Mouse (Mus musculus) ES-Bruce4 (cell line): ENCODE results near the gene Pdcd1. TPM values are rescaled to one million over a fixed set of nuclear protein-coding genes. Genes with fewer than 3 reads are reported as not detected.

Source experiments
- H3K27ac ChIP-seq: 2 replicates; pipeline ENCODE4 v1.5.1; 2012; ENCODE audit warnings: low read length, inconsistent platforms; ENCODE audit not compliant: insufficient read depth
- H3K27me3 ChIP-seq: 2 replicates; pipeline ENCODE4 v1.6.1; 2012; ENCODE audit warnings: mild to moderate bottlenecking, low read length, inconsistent platforms; ENCODE audit not compliant: control insufficient read depth, poor library complexity, insufficient read depth, severe bottlenecking
- H3K36me3 ChIP-seq: 2 replicates; pipeline ENCODE4 v1.6.1; 2012; ENCODE audit warnings: inconsistent platforms, mild to moderate bottlenecking, low read length, moderate library complexity; ENCODE audit not compliant: control insufficient read depth, poor library complexity, insufficient read depth, severe bottlenecking
- H3K4me1 ChIP-seq: one replicate; pipeline ENCODE4 v1.8.1; 2011; ENCODE audit warnings: low read length; ENCODE audit not compliant: control insufficient read depth, insufficient read depth
- H3K4me3 ChIP-seq: 2 replicates; pipeline ENCODE4 v1.5.1; 2011; ENCODE audit warnings: low read depth, mild to moderate bottlenecking, low read length
- H3K9ac ChIP-seq: 2 replicates; pipeline ENCODE4 v1.6.1; 2012; ENCODE audit warnings: low read depth, mild to moderate bottlenecking, inconsistent platforms; ENCODE audit not compliant: poor library complexity, severe bottlenecking
- H3K9me3 ChIP-seq: replicated peaks from 2 replicates; pipeline ENCODE4 v1.6.1; 2012; ENCODE audit warnings: mild to moderate bottlenecking, low read length, inconsistent platforms; ENCODE audit not compliant: control insufficient read depth, poor library complexity, insufficient read depth, severe bottlenecking
- CTCF ChIP-seq: IDR thresholded peaks from one replicate; pipeline ENCODE4 v1.8.1; 2011; ENCODE audit warnings: low read depth, low read length
- EP300 ChIP-seq: IDR thresholded peaks from 2 replicates; pipeline ENCODE4 v1.6.1; 2011; ENCODE audit warnings: low read depth, low read length; ENCODE audit not compliant: insufficient read depth
- POLR2A ChIP-seq: IDR thresholded peaks from one replicate; pipeline ENCODE4 v1.8.1; 2011; ENCODE audit warnings: low read length; ENCODE audit not compliant: insufficient read depth
- polyA plus RNA-seq: library from polyadenylated mRNA; stranded (reverse); fragments of >200 nt; gene quantifications from 2 replicates; pipeline ENCODE4 v1.2.4, GENCODE M21; 2011; ENCODE audit warnings: low read depth; ENCODE audit not compliant: missing spikeins, insufficient read depth, insufficient read length

Pdcd1 gene
- not detected in 2 replicates for polyA plus RNA-seq

DNA sequence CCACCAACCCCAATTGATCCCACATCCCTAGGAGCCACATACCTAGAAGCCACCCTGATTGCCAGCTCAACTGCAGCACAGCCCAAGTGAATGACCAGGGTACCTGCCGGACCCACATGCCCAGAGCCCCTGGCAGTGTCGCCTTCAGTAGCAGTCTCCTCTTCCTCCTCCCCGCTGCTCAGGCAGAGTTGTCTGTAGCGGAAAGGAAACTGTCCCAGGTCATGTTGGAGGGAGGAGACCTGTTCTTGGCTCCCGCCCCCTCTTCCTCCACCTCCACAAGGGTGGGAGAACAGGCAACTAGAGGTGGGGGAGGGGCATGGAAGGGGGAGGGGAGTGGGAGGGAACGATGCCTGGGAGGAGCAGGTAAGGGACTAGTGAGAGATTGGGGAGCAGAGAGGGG, at the start of gene Pdcd1:
Gene Pdcd1 (minus strand): TSS at position 181 of the 400 bp plus-strand sequence.
- Histone ChIP-seq H3K9me3 (no peaks in the 10 kb centered on the region), H3K27ac (no peak within 1 kb of the TSS), H3K27me3 (no peaks in the 10 kb centered on the region), H3K4me1 (no peaks in the 10 kb centered on the region), H3K9ac (no peak within 1 kb of the TSS), H3K4me3 (no peak within 1 kb of the TSS), H3K36me3 (no peaks in the 10 kb centered on the region)
- TF ChIP-seq POLR2A (no peak), CTCF (no peak), EP300 (no peak)

DNA sequence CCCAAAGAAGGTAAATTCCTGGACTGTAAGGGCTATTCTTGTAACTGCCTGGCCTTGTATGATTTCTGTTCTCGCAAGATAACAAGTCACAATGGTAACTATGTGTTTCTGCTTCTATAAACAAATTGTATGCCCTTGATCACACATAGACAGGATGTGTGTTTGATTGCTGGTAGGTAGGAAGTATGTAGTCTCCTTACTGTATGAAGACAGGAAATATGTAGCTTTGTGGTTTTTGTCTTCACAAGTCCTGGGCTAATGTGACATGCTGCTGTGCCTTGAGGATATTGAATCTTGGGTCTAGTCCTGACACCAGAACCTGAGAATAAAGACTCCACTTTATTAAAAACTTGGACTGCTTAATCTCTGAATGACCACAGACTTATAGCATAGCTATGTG, 39.4 kb upstream of the Pdcd1 start:
- no peak overlapping the region for H3K27ac ChIP-seq
- no peaks in the 10 kb centered on the region for H3K9me3 ChIP-seq

DNA sequence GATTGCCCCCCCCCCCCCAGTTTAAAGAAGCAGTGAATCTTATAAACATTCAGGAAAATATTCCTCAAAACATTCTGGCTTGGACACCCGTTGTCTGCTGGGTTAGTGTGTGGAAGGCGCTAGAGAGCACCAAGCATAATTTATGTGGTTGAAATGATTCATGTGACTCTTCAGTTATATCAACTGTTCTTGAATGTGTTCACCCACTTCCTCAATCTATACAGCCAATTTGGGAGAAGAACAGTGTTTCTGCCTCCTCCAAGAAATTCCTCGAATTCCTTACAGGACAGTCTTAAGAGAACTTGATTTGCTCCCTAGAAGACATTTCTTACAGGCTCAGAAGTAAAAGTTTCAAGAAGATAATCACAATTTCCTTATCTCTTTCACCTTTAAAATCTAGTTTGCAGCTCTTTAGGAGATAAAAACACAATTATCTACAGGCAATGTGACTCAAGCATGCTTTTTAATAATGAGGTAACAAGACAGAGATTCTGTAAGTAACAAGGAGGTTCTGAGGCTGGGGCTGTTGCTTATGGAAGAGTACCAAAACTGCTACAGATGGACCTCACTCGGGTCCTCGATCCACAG, 34.1 kb upstream of the Pdcd1 start:
- Histone ChIP-seq H3K36me3 (no peaks in the 10 kb centered on the region), H3K4me1 (no peaks in the 10 kb centered on the region), H3K4me3 (no peak overlapping the region), H3K27ac (no peak overlapping the region), H3K9me3 (no peaks in the 10 kb centered on the region), H3K9ac (no peak overlapping the region), H3K27me3 (no peaks in the 10 kb centered on the region)
- TF ChIP-seq POLR2A (no peak), EP300 (no peak), CTCF (no peak)

More for the DNA sequence above, 39.4 kb upstream of the Pdcd1 start:
- Histone ChIP-seq H3K36me3 (no peaks in the 10 kb centered on the region), H3K27me3 (no peaks in the 10 kb centered on the region), H3K9ac (no peak overlapping the region), H3K4me3 (no peak overlapping the region), H3K4me1 (no peaks in the 10 kb centered on the region)
- TF ChIP-seq EP300, result no peak
- no peak for TF ChIP-seq CTCF
- TF ChIP-seq POLR2A, result no peak

DNA sequence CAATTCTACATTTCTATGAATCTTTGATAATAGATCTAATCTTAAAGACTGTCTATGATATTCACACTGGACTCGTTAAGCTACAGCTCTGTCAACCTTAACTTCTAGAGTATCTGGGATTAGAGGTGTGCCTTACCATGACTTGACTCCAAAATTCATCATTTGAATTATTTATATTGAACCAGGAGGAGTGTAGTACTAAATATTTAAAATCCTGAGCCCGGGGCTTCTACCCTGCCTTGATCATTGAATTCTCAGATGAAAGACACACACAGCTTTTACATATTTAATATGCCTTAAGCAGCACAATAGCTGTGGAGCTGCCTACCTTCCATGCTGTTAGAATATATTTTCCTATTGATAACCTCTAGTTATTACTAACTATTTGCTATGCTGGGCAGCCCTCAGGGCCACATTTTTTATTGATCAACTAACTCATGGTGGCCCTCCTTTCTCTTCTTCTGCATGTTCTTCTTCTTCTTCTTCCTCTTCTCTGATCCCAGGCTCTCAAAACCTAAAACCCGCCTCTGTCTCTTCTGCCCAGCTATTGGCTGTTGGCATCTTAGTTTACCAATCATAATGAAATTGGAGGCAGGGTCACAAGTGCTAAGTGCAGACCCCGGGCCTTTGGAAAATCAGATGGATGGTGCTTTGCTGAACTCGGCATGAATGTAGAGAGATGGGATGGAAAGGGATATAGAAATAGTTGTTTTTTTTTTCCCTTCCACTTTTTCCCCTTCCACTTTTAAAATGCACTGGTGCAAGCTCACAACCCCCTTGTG, 33.2 kb upstream of the Pdcd1 start:
- H3K9ac ChIP-seq, result no peak overlapping the region
- no peak for TF ChIP-seq CTCF
- no peak for TF ChIP-seq EP300
- no peak for TF ChIP-seq POLR2A
- no peaks in the 10 kb centered on the region for H3K9me3 ChIP-seq
- H3K36me3 ChIP-seq, result no peaks in the 10 kb centered on the region
- H3K4me1 ChIP-seq, result no peaks in the 10 kb centered on the region
- no peak overlapping the region for H3K27ac ChIP-seq
- no peak overlapping the region for H3K4me3 ChIP-seq
- no peaks in the 10 kb centered on the region for H3K27me3 ChIP-seq

DNA sequence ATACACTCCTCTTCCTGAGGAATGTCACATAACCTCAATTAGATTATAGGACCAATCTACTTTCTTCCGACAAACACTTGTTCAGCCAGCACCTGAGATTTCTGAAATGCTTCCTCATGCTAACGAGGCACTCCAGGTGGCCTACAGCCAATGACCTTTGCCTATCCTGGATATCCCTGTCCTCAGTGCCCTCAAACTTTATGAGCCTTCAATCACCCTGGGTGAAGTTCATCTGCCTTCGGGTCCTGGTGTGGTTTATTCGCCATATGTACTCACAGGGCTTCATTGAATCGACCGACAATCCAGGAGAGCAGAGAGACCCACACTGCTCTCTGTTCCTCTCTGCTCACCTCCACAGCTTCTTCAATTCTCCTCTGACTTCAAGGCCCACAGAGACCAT, 29.4 kb upstream of the Pdcd1 start:
- no peaks in the 10 kb centered on the region for H3K9me3 ChIP-seq
- no peaks in the 10 kb centered on the region for H3K4me1 ChIP-seq
- TF ChIP-seq POLR2A, result no peak
- no peak for TF ChIP-seq CTCF
- no peak for TF ChIP-seq EP300
- H3K27me3 ChIP-seq, result no peaks in the 10 kb centered on the region
- no peak overlapping the region for H3K4me3 ChIP-seq
- no peak overlapping the region for H3K27ac ChIP-seq
- H3K9ac ChIP-seq, result no peak overlapping the region
- no peaks in the 10 kb centered on the region for H3K36me3 ChIP-seq

DNA sequence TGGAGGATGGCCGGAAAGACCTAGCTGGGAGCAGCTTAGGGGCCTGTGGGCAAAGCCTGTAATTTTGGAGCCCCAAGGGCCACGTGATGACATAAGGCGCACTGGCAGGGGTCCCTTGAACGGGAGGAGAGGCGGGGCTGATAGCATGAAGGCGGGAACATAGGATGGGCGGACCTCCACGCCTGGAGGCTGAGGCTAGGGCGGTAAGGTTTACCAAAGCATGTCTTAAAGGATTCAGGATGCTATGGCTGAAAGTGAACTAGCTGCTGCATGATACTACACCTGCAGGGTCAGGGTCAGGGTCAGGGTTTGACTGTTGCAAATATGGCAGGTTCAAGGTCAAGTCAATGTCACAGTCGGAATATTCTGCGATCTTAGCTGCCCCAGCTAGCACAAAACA, 28.8 kb upstream of the Pdcd1 start:
- Histone ChIP-seq H3K4me1 (no peaks in the 10 kb centered on the region), H3K27me3 (no peaks in the 10 kb centered on the region), H3K9me3 (no peaks in the 10 kb centered on the region), H3K27ac (no peak overlapping the region), H3K4me3 (no peak overlapping the region), H3K36me3 (no peaks in the 10 kb centered on the region), H3K9ac (no peak overlapping the region)
- TF ChIP-seq POLR2A, result no peak
- TF ChIP-seq EP300, result no peak
- TF ChIP-seq CTCF, result no peak
